Mouse (Mus musculus) brain, embryonic 14.5 days (tissue): ENCODE measurements around the gene Mmd2.
A peak's percentile ranks its signal among the peaks of the same experiment; 100 is the strongest.

Source experiments
- CTCF ChIP-seq: fragments of 200-500 bp; IDR thresholded peaks from 2 replicates; pipeline ENCODE4 v1.5.1; 2012; ENCODE audit warnings: inconsistent platforms, mild to moderate bottlenecking, moderate library complexity, borderline replicate concordance; ENCODE audit not compliant: insufficient read depth, insufficient read length; ENCODE audit errors: extremely low read depth
- POLR2A ChIP-seq: fragments of 200-500 bp; IDR thresholded peaks from 2 replicates; pipeline ENCODE4 v1.6.1; 2012; ENCODE audit warnings: mild to moderate bottlenecking, inconsistent platforms, borderline replicate concordance; ENCODE audit not compliant: poor library complexity, insufficient read depth, insufficient read length, severe bottlenecking; ENCODE audit errors: extremely low read depth

DNA sequence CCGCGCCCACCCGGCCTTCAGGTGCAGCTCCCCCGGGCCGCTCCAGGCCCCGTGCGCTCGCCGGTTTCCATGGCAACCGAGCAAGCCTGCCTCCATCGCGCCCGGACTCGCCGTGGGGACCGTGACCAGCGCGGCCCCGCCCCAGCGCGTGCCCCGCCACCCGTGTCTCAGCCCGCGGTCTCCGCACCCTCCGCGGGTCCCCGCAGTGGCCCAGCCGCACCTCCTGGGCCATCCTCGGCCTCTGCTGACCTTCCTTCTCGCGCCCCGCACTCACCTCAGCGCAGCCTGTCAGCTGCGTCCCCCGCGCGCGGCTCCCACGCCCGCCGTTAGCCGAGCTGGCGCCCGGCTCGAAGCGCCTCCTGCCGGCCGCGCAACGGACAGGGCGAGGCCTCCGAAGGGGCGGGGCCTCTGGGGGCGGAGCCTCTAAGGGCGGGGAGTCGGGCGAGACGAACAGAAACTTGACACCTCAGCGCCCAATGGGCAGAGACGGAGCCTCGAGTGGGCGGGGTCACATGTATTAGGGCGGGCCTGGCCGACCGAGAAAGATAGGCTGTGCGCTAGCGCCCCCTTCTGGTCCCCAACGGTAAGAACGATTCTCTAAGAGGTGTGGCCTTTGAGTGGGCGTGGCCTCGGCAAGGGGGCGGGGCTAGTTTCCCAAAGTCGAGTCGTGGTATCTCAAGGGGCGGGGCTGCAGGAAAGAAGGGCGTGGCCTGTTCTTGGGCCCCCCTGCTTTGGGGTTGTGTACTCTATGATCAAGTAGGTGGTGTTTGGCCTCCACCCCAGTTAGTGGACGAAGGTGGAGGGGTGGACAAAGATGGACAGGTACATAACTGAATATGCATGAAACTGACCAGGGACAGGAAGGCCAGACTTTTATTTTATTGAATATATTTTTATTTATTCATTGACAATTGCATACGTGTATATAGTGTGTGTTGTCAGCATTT is 57.6 kb downstream of the Mmd2 start, which contains the start of gene Radil:
- peak; percentile 50; the same call in 1 of the 2 replicates for TF ChIP-seq POLR2A
- TF ChIP-seq CTCF = peak; percentile 73
